Mouse (Mus musculus) limb, embryonic 14.5 days (tissue): ENCODE results near the gene Naa10. TPM values are rescaled to one million over a fixed set of nuclear protein-coding genes. Genes with fewer than 3 reads are reported as not detected.

Experiments
- ATAC-seq: fragments of 200-750 bp; cut with Nextera tagmentation; 2 replicates; pipeline ENCODE4 v1.8.0; 2017; ENCODE audit warnings: low read depth, moderate number of reproducible peaks, moderate TSS enrichment; ENCODE audit not compliant: low FRiP score
- DNase-seq: peaks from one replicate; pipeline ENCODE4 v3.0.0-alpha.2; 2015; ENCODE audit warnings: low spot score
- H3K27ac ChIP-seq: fragments of 300-500 bp; sonication (generic); replicated peaks from 2 replicates; pipeline ENCODE4 v1.5.1; 2014; ENCODE audit warnings: low read depth, mild to moderate bottlenecking, low read length, moderate library complexity, mixed read lengths
- H3K27me3 ChIP-seq: fragments of 300-500 bp; sonication (generic); 2 replicates; pipeline ENCODE4 v1.6.1; 2014; ENCODE audit warnings: low read length, mixed read lengths; ENCODE audit not compliant: control insufficient read depth, insufficient read depth
- H3K36me3 ChIP-seq: fragments of 300-500 bp; sonication (generic); 2 replicates; pipeline ENCODE4 v1.6.1; 2014; ENCODE audit warnings: mild to moderate bottlenecking, low read length, moderate library complexity, mixed read lengths; ENCODE audit not compliant: control insufficient read depth, insufficient read depth
- H3K4me1 ChIP-seq: fragments of 300-500 bp; sonication (generic); 2 replicates; pipeline ENCODE4 v1.6.1; 2014; ENCODE audit warnings: antibody characterized with exemption, low read length, mixed read lengths; ENCODE audit not compliant: control insufficient read depth, insufficient read depth
- H3K4me2 ChIP-seq: fragments of 300-500 bp; sonication (generic); replicated peaks from 2 replicates; pipeline ENCODE4 v1.6.1; 2014; ENCODE audit warnings: low read depth, mild to moderate bottlenecking, low read length, moderate library complexity; ENCODE audit not compliant: severe bottlenecking
- H3K4me3 ChIP-seq: fragments of 300-500 bp; sonication (generic); replicated peaks from 2 replicates; pipeline ENCODE4 v1.5.1; 2014; ENCODE audit warnings: low read length
- H3K9ac ChIP-seq: fragments of 300-500 bp; sonication (generic); 2 replicates; pipeline ENCODE4 v1.6.1; 2014; ENCODE audit warnings: mild to moderate bottlenecking, low read depth, low read length, moderate library complexity; ENCODE audit not compliant: severe bottlenecking
- H3K9me3 ChIP-seq: fragments of 300-500 bp; sonication (generic); 2 replicates; pipeline ENCODE4 v1.6.1; 2016; ENCODE audit warnings: low read length; ENCODE audit not compliant: control insufficient read depth
- POLR2A ChIP-seq: fragments of 200-500 bp; IDR thresholded peaks from 2 replicates; pipeline ENCODE4 v1.8.0; 2012; ENCODE audit warnings: inconsistent platforms, mild to moderate bottlenecking, moderate library complexity, borderline replicate concordance; ENCODE audit not compliant: insufficient read depth, insufficient read length; ENCODE audit errors: extremely low read depth
- whole genome bisulfite sequencing: fragments of 180-500 bp; shearing (Covaris S2); extraction: QIAGEN DNeasy Blood & Tissue Kit; methylation state at CpG from one replicate; pipeline ENCODE4 v1.1.7; 2014; 5-methylcytosine and 5-hydroxymethylcytosine counted together
- polyA plus RNA-seq, 2 experiments: library from polyadenylated mRNA; depleted of rRNA in 1 of 2; stranded (reverse) in 1 of 2; unstranded in 1 of 2; fragments of >200 nt; fragmentation: Nextera tagmentation in 1 of 2; extraction: Ambion mirVana in 1 of 2; gene quantifications; 2 replicates each; pipeline versions ENCODE4 v1.2.1 to v1.2.3; 2012 to 2014

Naa10 gene
- polyA plus RNA-seq, 2 experiments, result 112 to 128 TPM

- H3K4me3 ChIP-seq, result no peak overlapping the region
- 70% methylated on average over 3 of the region's 3 CpGs for WGBS
Measured at GRCm38 (mm10) chrX:73897959-73898358, 23.8 kb downstream of the Naa10 start.

GRCm38 (mm10) chrX:73895719-73896118, 26.0 kb downstream of the Naa10 start, which contains the start of gene L1cam:
L1cam (minus strand) TSS chrX:73896105.
- no peak within 1 kb of the TSS for H3K9ac ChIP-seq
- H3K4me2 ChIP-seq, result no peak within 1 kb of the TSS
- no peaks in the 10 kb centered on the region for H3K9me3 ChIP-seq
- WGBS, result 31% methylated on average over 2 of the region's 2 CpGs
- H3K36me3 ChIP-seq, result no peaks in the 10 kb centered on the region
- no peak for TF ChIP-seq POLR2A
- DNase-seq, result peak; percentile 12
- H3K27me3 ChIP-seq, result no peaks in the 10 kb centered on the region
- H3K4me3 ChIP-seq, result no peak within 1 kb of the TSS
- ATAC-seq, result no peak
- no peak within 1 kb of the TSS for H3K27ac ChIP-seq
- H3K4me1 ChIP-seq, result no peaks in the 10 kb centered on the region

More at GRCm38 (mm10) chrX:73897959-73898358, 23.8 kb downstream of the Naa10 start:
- no peaks in the 10 kb centered on the region for H3K36me3 ChIP-seq
- H3K27me3 ChIP-seq, result no peaks in the 10 kb centered on the region
- TF ChIP-seq POLR2A, result no peak
- no peak for ATAC-seq
- no peak for DNase-seq
- H3K4me1 ChIP-seq, result no peaks in the 10 kb centered on the region
- H3K4me2 ChIP-seq, result no peak overlapping the region
- H3K27ac ChIP-seq, result no peak overlapping the region
- H3K9ac ChIP-seq, result no peak overlapping the region
- H3K9me3 ChIP-seq, result no peaks in the 10 kb centered on the region

GRCm38 (mm10) chrX:73892833-73893232, 28.9 kb downstream of the Naa10 start:
- DNase-seq (no peak), ATAC-seq (no peak)
- 91% methylated on average over 14 of the region's 14 CpGs for WGBS
- no peak overlapping the region for H3K4me2 ChIP-seq
- H3K4me1 ChIP-seq, result no peaks in the 10 kb centered on the region
- no peaks in the 10 kb centered on the region for H3K27me3 ChIP-seq
- no peak for TF ChIP-seq POLR2A
- H3K27ac ChIP-seq, result no peak overlapping the region
- no peak overlapping the region for H3K9ac ChIP-seq
- H3K36me3 ChIP-seq, result no peaks in the 10 kb centered on the region
- H3K4me3 ChIP-seq, result no peak overlapping the region
- H3K9me3 ChIP-seq, result no peaks in the 10 kb centered on the region

GRCm38 (mm10) chrX:73891551-73892152, 30.1 kb downstream of the Naa10 start, which contains the start of gene Avpr2:
Avpr2 (plus strand) TSS chrX:73892102.
- no peak for TF ChIP-seq POLR2A
- ATAC-seq, result no peak
- WGBS, result 72% methylated on average over 6 of the region's 6 CpGs

GRCm38 (mm10) chrX:73881463-73881862, 40.3 kb downstream of the Naa10 start:
- H3K4me3 ChIP-seq, result no peak overlapping the region
- peak overlapping the region; percentile 70; the same call in 1 of the 2 replicates for H3K4me2 ChIP-seq
- ATAC-seq (no peak), DNase-seq (no peak)
- WGBS, result 28% methylated on average over 6 of the region's 6 CpGs
- TF ChIP-seq POLR2A, result no peak
- no peak overlapping the region for H3K9ac ChIP-seq
- peaks cover 9% of the 10 kb centered on the region; the same call in 1 of the 2 replicates for H3K27me3 ChIP-seq
- H3K36me3 ChIP-seq, result no peaks in the 10 kb centered on the region
- H3K27ac ChIP-seq, result no peak overlapping the region
- no peaks in the 10 kb centered on the region for H3K9me3 ChIP-seq
- H3K4me1 ChIP-seq, result peaks cover 2% of the 10 kb centered on the region; the same call in 1 of the 2 replicates

More at GRCm38 (mm10) chrX:73891551-73892152, 30.1 kb downstream of the Naa10 start, which contains the start of gene Avpr2:
- Histone ChIP-seq H3K4me2 (no peak within 1 kb of the TSS), H3K9ac (no peak within 1 kb of the TSS), H3K27me3 (no peaks in the 10 kb centered on the region), H3K9me3 (no peaks in the 10 kb centered on the region), H3K4me1 (no peaks in the 10 kb centered on the region), H3K36me3 (no peaks in the 10 kb centered on the region), H3K4me3 (no peak within 1 kb of the TSS), H3K27ac (no peak within 1 kb of the TSS)
- no peak for DNase-seq
